Mouse (Mus musculus) macrophage (primary cell): ENCODE results near the gene Ttyh3. TPM values are rescaled to one million over a fixed set of nuclear protein-coding genes. Genes with fewer than 3 reads are reported as not detected.
A peak's percentile ranks its signal among the peaks of the same experiment; 100 is the strongest.

Source experiments
- H3K27ac ChIP-seq: fragments of 350-480 bp; formaldehyde crosslinking; 2 replicates; pipeline ENCODE4 v1.9.0; 2021
- H3K36me3 ChIP-seq: fragments of 350-480 bp; formaldehyde crosslinking; 2 replicates; pipeline ENCODE4 v1.9.0; 2021; ENCODE audit errors: inconsistent target
- H3K4me3 ChIP-seq: fragments of 350-480 bp; formaldehyde crosslinking; 2 replicates; pipeline ENCODE4 v1.9.0; 2021; ENCODE audit errors: inconsistent target
- H3K79me2 ChIP-seq: fragments of 350-480 bp; formaldehyde crosslinking; 2 replicates; pipeline ENCODE4 v1.9.0; 2021; ENCODE audit errors: inconsistent target
- WGBS: methylation state at CpG from one replicate; pipeline ENCODE4 v1.1.7; 2026; ENCODE audit warnings: inconsistent platforms; ENCODE audit not compliant: missing documents; 5-methylcytosine and 5-hydroxymethylcytosine counted together
- polyA plus RNA-seq: library from polyadenylated mRNA; stranded (reverse); fragments of 250-400 nt; gene quantifications from 3 replicates; pipeline ENCODE4 v1.2.4, GENCODE M21; 2018; ENCODE audit warnings: inconsistent platforms

Gene Ttyh3
- polyA plus RNA-seq, 1 experiment from 2014 or later = 48.0 TPM

DNA sequence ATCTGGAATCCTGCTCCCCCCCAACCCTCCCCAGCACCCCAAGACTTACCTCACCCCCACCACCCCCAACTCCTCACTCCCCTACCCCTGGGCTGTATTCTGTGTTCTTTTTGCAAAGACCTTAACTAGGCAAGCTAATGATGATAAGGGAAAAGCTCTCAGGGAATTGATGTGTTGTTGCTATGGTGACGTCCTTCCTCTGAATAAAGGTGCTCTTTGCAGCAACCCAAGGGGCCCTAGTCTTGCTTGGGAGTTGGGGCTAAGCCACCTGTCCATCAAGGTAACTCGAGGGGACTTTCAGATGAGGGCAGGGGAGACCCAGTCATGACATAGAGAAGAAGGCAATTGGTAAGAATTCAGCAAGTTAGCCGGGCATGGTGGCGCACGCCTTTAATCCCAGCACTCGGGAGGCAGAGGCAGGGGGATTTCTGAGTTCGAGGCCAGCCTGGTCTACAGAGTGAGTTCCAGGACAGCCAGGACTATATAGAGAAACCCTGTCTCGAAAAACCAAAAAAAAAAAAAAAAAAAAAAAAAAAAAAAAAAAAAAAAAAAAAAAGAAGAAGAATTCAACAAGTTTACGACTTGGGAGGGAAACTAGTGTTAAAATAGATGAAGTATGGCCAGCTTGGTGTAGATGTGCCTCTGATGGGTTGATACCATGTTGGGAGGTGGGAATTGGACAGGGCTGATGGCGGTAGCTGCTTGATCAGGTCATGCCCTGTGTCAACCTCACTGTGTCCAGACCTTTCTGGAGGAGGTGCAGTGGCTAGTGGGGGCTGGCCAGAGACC lies 33.3 kb downstream of the Ttyh3 start:
- 79% methylated on average over 8 of the region's 10 CpGs for WGBS
- peaks cover 30% of the 10 kb centered on the region for H3K36me3 ChIP-seq
- no peak overlapping the region for H3K4me3 ChIP-seq
- H3K27ac ChIP-seq = peak overlapping the region; percentile 98
- peaks cover 44% of the 10 kb centered on the region for H3K79me2 ChIP-seq

DNA sequence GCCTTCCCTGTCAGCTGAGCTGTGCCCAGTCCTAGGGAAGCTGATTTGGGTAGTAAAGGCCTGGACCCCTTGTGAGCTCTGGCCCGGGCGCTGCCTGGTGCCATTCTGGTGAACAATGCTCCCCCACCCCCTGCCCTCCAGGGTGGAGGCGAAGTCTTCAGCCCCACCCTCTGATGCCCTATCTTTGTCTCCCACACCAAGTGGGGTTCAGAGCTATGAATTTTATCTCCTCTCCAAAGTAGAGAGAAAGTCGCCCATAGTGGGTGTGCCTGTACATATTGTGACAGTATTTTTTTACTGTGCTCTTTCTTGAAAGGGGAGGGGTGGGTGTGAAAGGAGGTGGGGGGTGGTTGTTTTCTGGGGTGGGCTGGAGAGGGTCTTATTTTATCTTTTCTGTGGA lies 34.0 kb downstream of the Ttyh3 start:
- 92% methylated on average over 4 of the region's 4 CpGs for WGBS
- Histone ChIP-seq H3K36me3 (peaks cover 30% of the 10 kb centered on the region), H3K79me2 (peaks cover 51% of the 10 kb centered on the region), H3K4me3 (no peak overlapping the region), H3K27ac (peak overlapping the region; percentile 98; the same call in 1 of the 2 replicates)

DNA sequence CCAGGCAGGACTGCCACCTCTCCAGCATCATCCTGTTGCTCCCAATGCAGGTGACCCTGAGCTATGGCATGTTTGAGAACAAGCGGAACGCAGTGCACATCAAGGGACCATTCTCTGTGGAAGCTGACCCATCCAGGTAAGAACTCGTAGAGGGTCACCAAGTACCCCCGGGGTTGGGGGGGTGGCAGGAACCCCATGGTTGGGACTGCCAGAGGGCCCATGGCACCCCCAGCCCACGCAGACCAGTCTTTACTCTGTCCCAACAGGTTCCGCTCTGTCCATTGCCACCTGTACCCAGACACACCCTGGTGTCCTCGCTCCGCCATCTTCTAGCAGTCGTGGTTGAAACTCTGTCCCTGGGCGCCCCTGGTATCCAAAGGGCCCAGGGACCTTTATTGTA lies 34.7 kb downstream of the Ttyh3 start:
- H3K4me3 ChIP-seq = no peak overlapping the region
- H3K36me3 ChIP-seq = peaks cover 30% of the 10 kb centered on the region
- H3K27ac ChIP-seq = no peak overlapping the region
- 94% methylated on average over 10 of the region's 10 CpGs for WGBS
- peaks cover 58% of the 10 kb centered on the region for H3K79me2 ChIP-seq

DNA sequence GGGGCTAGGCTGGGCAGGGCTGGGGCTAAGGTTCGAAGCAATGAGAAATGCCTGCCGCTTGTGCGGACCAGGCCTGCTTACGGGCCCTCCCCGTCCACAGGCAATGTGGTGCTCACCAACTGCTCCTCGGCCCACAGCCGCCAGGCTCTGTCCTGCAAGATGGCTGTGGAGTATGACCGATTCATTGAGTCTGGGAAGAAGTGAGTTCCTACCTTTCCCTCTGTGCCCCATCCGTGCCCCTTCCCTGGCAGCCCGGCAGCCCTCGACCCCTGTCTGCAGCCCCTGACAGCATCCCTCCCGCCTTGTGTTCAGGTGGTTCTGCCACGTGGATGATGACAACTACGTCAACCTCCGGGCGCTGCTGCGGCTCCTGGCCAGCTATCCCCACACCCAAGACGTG lies 36.6 kb downstream of the Ttyh3 start:
- Histone ChIP-seq H3K36me3 (peaks cover 30% of the 10 kb centered on the region), H3K27ac (no peak overlapping the region), H3K4me3 (no peak overlapping the region), H3K79me2 (peaks cover 76% of the 10 kb centered on the region)
- WGBS = 95% methylated on average over 17 of the region's 18 CpGs

DNA sequence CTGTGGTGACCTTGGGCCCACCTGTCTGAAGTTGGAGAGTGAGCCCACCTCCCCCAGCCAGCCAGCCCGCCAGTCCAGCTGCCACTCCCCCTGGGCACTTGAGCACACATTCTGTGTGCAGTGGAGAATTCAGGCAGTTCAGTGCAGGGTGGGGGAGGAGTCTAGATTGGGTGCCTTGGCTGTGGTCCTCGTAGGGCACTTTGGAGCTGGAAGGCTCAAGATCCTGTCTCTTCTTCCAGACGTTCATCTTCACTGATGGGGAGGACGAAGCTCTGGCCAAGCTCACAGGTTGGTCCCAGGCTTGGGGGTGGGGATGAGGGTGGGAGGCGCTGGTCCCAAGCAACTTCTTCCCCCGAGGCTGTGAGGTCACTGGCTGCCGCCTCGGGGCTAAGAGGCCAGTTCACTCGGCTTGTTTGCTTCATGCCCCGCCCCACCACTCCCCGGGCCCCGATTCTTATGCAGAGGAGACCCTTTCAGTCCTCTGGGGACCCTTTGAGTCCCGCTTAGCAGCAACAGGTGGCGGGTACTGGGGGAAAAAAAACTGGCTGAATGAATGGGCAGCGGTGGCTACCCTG lies 37.1 kb downstream of the Ttyh3 start:
- Histone ChIP-seq H3K4me3 (no peak overlapping the region), H3K36me3 (peaks cover 30% of the 10 kb centered on the region), H3K79me2 (peaks cover 76% of the 10 kb centered on the region), H3K27ac (peak overlapping the region; percentile 93)
- WGBS = 87% methylated on average over 15 of the region's 15 CpGs

DNA sequence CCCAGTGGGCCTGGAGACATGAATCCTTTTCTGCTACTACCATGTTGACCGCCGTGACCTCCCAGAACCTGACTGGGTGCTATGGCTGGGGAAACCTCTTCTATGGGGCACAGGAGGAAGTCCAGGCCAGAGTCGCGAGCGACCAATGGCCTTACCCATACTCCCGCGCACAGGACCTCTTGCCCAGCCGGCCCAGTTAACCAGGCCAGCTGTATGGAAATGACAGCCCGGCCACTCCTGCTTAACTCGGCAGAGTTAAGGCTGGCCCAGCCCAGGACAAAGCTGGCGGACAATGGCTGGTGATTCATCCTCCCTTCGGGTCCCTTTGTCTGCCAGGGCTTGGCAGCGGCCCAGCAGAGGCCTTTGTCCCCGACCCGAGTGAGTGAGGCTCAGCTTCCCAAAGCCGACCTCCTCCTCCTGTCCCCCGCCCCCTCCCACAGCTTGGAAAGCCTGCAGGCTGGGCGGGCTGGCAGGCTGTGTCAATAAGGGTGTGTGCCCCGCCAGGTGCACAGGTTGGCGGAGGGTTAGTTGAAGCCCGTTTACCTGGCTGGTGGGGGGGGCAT lies 37.7 kb downstream of the Ttyh3 start:
- WGBS = 21% methylated on average over 20 of the region's 21 CpGs
- Histone ChIP-seq H3K79me2 (peaks cover 76% of the 10 kb centered on the region), H3K27ac (peak overlapping the region; percentile 93)

DNA sequence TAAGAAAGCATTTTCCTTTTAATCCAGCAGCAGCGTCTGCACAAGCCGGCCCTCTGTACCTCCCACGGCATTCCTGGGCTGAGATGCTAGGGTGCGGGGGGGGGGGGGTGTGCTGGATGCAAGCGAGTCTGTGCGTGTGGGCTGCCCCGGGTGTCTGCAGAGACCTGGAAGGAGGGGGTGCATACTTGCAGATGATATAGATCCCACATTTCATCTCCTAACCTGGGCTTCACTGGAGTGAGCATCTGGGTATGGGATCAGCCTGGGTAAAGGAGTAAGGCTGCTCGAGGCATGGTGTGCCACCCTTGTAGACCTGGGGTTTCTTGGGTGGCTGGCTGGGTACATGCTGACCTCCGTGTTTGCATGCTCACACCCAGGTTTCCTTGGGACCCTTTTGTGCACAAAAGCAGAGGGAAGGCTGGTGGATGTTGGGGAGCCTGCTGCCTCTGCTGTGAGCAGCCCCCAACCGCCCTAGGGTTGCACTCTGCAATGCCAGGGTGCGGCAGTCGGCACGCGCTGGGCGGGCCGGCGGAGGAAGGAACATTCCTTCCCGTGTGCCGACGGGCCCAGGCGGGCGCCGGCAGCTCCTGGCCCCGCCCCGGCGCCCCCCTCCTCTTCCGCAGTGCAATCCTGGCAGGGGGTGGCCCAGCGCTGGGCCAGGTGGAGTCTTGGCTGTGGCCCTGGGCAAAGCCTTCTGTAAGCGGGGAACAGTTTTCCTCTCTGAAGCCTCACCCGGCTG lies 38.4 kb downstream of the Ttyh3 start:
- H3K36me3 ChIP-seq = peaks cover 30% of the 10 kb centered on the region
- WGBS = 6% methylated on average over 22 of the region's 30 CpGs
- H3K4me3 ChIP-seq = peak overlapping the region; percentile 92
- H3K27ac ChIP-seq = peak overlapping the region; percentile 93
- H3K79me2 ChIP-seq = peaks cover 76% of the 10 kb centered on the region

More for the DNA sequence above, 37.7 kb downstream of the Ttyh3 start:
- H3K36me3 ChIP-seq = peaks cover 30% of the 10 kb centered on the region
- H3K4me3 ChIP-seq = peak overlapping the region; percentile 21

DNA sequence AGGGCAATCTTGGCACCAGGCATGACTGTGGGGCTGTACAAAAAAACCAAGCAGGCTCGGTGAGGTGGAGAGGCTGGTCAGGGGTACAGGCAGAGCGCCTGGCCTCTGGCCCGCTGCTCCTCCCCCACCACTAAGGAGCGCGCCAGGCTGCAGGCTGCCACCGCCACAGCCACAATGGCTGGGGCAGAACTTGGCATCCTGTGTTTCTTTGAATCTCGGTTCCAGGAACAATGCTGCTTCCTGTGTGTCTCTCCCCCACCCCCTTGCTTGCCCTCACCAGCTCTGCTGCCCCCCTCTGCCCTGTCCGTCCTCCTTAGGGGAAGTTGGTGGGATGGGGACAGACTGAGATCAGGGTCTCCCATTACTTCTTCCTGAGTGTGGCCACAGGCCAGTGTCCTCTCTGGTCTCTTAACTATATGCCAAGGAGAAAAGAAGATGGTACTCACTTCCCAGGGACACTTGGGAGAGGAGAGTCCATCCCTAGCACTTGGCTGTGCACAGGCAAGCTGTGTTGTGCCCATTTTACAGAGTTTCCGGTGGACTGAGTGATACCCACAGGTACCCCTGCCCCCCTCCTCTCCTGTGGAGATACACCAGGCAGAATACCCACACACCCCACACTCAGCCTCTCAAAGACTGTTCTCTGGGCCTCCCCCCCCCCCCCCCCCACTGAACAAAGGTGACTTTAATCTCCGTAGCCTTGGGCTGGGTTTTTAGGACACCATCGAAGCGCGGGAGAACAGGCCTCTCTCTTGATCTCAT lies 39.1 kb downstream of the Ttyh3 start:
- Histone ChIP-seq H3K36me3 (peaks cover 29% of the 10 kb centered on the region), H3K27ac (peak overlapping the region; percentile 93)
- 5% methylated on average over 12 of the region's 13 CpGs for WGBS

DNA sequence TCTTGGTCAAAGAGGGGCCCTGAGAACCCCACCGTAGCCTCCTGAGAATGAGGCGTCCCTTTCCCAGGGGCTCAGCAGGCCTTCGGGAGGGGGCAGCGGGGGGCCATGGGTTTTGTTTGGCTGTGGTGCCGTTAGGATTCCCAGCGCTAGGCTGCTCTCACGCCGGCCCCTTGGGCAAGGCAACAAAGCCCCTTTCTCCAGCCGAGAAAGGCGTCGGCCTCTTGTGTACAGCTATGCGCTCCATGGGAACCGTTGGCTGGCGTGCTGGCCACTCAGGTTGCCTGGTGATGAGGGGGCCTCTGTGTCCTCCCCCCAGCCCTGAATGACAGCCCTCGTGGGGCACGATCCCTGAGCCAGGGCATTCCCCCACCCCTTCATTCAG lies 40.2 kb downstream of the Ttyh3 start:
- peaks cover 18% of the 10 kb centered on the region for H3K36me3 ChIP-seq
- H3K79me2 ChIP-seq = peaks cover 61% of the 10 kb centered on the region
- 3% methylated on average over 13 of the region's 16 CpGs for whole genome bisulfite sequencing
- peak overlapping the region; percentile 92 for H3K4me3 ChIP-seq
- H3K27ac ChIP-seq = peak overlapping the region; percentile 93

More for the DNA sequence above, 39.1 kb downstream of the Ttyh3 start:
- H3K79me2 ChIP-seq = peaks cover 72% of the 10 kb centered on the region
- H3K4me3 ChIP-seq = peak overlapping the region; percentile 92

DNA sequence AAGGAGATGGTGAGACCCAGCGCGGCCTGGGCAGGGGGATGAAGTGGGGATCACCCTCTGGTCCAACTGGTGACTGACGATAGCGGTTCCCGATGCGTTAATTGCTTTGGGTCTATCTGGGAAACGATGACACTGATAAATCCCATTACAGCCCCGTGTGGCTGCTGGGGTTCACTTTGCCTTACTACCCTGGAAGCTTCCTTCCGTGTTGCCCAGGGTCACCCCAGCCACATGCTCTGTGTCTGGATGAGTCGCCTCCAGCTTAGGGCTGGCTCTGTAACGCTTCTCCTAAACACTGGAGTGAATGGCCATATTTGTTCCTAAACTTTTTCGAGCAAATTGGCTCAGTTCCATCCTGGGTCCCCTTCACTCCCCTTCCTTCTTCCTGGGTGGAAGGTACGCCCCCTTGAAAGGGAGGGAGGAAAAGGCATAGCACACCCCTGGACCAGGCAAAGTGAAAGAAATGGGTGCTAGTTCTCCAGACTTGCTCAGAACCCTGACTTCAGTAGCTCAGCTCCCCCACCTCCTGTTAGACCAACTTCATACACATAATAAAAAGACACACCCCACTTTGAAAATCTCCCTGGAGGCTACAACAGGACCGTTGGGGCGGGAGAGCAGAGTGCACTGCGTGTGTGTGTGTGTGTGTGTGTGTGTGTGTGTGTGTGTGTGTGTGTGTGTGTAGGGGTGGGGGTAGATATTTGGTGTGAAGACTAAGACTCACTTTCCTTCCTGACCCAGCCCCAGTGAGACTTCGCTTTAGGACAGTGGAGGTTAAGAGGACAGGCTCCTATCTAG lies 40.8 kb downstream of the Ttyh3 start:
- peak overlapping the region; percentile 92 for H3K4me3 ChIP-seq
- whole genome bisulfite sequencing = under 1% methylated on average over 14 of the region's 17 CpGs
- H3K36me3 ChIP-seq = peaks cover 12% of the 10 kb centered on the region
- H3K79me2 ChIP-seq = peaks cover 55% of the 10 kb centered on the region
- H3K27ac ChIP-seq = peak overlapping the region; percentile 93

DNA sequence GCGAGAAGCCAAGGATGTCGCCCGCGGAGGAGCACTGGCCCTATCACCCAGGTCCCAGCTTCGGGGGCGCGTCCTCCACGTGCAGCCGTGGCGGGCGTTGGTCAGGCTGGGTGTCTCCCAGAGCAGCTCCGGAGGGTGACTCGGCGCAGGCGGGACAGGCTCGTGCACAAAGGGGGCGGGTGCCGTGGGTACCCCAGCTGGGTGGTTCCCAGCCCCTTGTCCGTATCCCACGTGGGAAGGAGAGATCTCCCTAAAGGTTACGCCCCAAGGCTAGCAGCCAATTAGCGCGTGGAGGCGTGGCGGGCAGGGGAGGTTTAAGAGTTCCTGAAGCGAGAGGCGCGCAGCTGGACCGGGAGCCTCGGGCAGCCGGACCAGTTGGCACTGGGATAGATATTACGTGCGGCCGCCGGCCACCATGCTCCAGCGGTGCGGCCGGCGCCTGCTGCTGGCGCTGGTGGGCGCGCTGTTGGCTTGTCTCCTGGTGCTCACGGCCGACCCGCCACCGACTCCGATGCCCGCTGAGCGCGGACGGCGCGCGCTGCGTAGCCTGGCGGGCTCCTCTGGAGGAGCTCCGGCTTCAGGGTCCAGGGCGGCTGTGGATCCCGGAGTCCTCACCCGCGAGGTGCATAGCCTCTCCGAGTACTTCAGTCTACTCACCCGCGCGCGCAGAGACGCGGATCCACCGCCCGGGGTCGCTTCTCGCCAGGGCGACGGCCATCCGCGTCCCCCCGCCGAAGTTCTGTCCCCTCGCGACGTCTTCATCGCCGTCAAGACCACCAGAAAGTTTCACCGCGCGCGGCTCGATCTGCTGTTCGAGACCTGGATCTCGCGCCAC lies 41.6 kb downstream of the Ttyh3 start, which contains the start of gene Lfng:
Gene Lfng, plus strand, starts transcription at position 320 of the 835 bp plus-strand sequence.
- peaks cover 4% of the 10 kb centered on the region; the same call in 1 of the 2 replicates for H3K36me3 ChIP-seq
- peak within 1 kb of the TSS; percentile 92 for H3K4me3 ChIP-seq
- H3K27ac ChIP-seq = peak within 1 kb of the TSS; percentile 93
- under 1% methylated on average over 85 of the region's 91 CpGs for WGBS
- H3K79me2 ChIP-seq = peaks cover 47% of the 10 kb centered on the region

DNA sequence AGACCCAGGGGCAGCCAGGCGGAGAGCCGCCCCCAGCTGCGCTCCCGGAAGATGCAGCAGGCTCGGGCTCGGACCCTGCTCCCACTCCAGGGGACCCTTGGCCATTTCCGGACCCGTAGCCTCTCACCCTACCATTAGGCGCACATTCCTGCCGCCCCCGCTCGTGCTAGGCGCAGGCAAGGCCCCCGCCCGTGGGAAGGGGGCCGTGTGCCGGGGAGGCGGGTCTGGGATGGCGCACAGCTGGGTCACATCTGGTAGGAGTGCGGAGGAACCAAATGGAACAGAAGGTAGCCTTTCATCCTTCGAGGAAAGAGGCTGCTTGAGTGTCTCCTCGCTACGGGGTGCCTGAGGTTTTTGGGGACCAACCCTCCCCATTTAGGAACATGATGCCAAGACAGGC lies 42.4 kb downstream of the Ttyh3 start:
- WGBS = 21% methylated on average over 23 of the region's 23 CpGs
- Histone ChIP-seq H3K36me3 (no peaks in the 10 kb centered on the region), H3K27ac (no peak overlapping the region), H3K79me2 (peaks cover 39% of the 10 kb centered on the region), H3K4me3 (no peak overlapping the region)

DNA sequence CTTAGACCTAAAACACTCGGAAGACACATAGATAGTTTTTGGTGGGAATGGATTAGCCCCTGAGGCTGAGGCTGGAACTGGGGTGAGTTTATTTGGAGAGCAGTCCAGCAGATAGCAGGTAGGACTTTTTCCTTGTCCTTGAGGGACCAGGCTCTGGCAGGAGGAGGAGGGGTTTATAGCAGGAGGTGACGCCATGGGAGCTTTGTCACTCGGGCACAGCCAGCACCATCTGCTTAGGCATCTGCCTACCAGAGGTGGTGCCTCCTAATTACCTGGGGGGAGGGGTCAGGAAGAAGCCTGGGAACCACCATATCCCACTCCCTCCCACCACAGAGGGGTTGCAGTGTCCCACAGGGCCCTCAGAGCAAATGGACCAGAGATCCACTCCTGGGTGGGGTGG lies 43.6 kb downstream of the Ttyh3 start:
- Histone ChIP-seq H3K36me3 (no peaks in the 10 kb centered on the region), H3K4me3 (no peak overlapping the region), H3K27ac (no peak overlapping the region), H3K79me2 (peaks cover 29% of the 10 kb centered on the region)
- 68% methylated on average over 3 of the region's 3 CpGs for whole genome bisulfite sequencing
